Mouse (Mus musculus): ENCODE data around the gene Proca1. TPM values are rescaled to one million over a fixed set of nuclear protein-coding genes. Genes with fewer than 3 reads are reported as not detected.

Proca1 gene
- total RNA-seq, 2 experiments from 2014 or later = 0.10 TPM; not detected in 1

DNA sequence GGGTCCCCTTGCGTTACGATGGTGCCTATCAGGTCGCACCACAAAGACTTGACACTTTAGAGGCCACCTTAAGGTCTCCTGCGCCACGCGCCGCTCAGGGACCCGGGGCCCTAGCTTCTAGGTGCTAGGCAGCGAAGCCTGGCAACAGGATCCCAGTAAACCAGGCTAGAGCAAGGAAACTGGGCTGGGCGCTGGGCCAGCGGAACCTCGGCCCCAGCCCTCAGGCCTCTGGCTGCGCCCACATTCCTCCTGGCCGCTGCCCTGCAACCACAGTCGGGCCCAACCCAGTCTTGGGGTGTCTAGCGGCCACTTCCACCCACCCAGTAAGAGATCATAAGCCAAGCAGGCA is 27.5 kb upstream of the Proca1 start:
- peak; percentile 15; the same call in 1 of the 2 replicates for ATAC-seq (replicated peaks; ENCODE audit: poor library complexity)

- no peak for ATAC-seq (replicated peaks; ENCODE audit: poor library complexity)
Measured at GRCm38 (mm10) chr11:78166161-78166560, 27.0 kb upstream of the Proca1 start.

- ATAC-seq (replicated peaks; ENCODE audit: poor library complexity) = no peak
Measured at GRCm38 (mm10) chr11:78166640-78167039, 26.6 kb upstream of the Proca1 start.

GRCm38 (mm10) chr11:78167257-78167959 is 25.8 kb upstream of the Proca1 start:
- ATAC-seq (replicated peaks; ENCODE audit: poor library complexity) = no peak

GRCm38 (mm10) chr11:78168541-78169468 is 24.4 kb upstream of the Proca1 start:
- ATAC-seq (replicated peaks; ENCODE audit: poor library complexity) = peak; percentile 47

DNA sequence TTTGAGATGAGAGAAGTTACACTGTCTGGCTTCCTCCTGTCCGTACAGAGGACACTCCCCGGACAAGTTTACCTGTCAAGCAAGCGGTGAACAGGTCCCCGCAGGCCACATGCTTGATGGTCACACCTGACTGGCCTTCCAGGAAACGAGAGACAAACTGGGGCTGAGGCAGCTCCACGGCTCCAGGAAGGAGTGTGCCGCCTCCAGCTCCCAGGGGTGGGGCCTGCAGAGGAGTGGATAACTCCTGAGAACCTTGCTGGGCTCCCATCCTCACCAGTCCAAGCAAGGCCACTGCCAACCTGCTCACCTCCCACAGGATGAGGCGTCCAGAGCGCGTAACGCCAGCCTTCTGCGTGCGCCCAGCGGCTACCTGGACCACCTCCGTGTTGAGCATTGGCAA is 22.9 kb upstream of the Proca1 start:
- ATAC-seq (replicated peaks; ENCODE audit: poor library complexity) = no peak

DNA sequence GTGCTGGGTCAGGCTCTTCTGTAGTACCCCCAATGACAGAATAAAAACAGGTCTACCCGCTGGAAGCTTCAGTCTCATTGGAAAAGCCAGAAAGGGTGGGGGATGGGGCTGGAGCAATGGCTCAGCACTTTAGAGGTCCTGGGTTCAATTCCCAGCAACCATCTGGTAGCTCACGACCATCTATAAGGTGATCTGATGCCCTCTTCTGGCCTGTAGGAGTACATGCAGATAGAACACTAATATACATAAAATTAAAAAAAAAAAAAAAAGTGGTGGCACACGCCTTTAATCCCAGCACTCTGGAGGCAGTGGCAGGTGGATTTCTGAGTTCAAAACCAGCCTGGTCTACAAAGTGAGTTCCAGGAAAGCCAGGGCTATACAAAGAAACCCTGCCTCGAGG is 21.9 kb upstream of the Proca1 start:
- ATAC-seq (replicated peaks; ENCODE audit: poor library complexity) = no peak

- no peak for ATAC-seq (replicated peaks; ENCODE audit: poor library complexity)
Measured at GRCm38 (mm10) chr11:78172034-78172747, 21.0 kb upstream of the Proca1 start.

- ATAC-seq (replicated peaks; ENCODE audit: poor library complexity) = no peak
Measured at GRCm38 (mm10) chr11:78172748-78173383, 20.3 kb upstream of the Proca1 start.

DNA sequence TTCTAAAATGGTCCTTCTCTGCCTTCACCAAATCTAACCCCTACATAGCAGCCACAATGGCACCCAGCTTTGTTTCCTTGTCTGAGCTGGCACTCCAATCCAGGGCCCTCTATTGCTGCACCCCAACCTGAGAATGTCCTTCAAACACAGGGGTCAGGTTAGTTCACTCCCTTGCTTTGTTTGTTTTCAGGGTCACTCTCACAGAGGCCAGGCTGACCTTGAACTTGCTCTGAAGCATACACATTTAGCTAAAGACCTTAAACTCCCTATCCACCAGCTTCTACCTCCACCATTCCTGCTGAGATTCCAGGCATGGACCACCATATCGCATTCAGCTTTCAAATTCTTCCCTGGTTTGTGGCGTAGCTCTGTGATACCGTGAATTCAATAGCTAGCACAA is 18.7 kb upstream of the Proca1 start:
- no peak for ATAC-seq (replicated peaks; ENCODE audit: poor library complexity)

DNA sequence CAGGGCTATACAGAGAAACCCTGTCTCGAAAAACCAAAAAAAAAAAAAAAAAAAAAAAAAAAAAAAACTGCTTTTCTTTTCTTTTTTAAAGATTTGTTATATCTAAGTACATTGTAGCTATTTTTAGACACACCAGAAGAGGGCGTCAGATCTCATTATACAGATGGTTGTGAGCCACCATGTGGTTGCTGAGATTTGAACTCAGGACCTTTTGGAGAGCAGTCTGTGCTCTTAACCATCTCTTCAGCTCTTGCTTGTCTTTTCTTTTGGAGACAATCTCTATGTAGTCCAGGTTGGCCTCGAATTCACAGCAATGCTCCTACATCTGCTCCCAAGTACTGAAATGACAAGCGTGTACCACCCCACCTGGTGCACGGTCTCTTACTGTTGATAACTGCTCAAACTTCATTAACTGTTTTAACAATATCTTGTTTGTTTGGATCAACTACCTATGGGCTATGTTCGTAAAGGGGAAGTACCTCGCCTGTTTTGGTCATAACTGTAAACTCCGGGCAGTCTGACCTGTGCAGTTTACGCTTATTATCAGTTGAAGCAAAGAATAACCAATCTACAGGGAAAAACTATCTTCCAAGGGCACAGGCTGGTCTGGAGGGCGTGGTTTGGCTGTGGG is 17.3 kb upstream of the Proca1 start:
- peak; percentile 1; the same call in 1 of the 2 replicates for ATAC-seq (replicated peaks; ENCODE audit: poor library complexity)

DNA sequence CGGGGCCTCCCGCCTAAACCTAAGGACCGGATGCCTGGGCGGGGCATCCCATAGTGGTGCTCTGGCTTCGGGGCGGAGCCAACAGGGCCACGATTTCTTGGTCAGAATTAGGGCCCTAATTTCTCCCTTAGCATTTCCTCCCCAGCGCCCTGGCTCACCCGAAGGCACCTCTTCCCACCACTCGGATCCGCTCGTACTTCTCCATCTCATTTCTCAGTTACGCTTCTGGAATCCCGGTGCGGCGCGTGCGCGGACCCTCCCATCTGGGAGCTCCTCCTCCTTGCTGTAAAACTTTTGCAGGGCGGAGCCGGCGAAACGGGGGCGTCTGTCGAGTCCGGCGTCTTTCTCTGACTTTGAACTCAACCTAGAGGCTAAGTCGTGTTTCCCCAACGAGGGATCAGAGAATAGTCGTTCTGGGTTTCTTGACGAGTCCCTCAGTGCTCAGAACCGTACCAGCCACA is 16.8 kb upstream of the Proca1 start, which contains the start of the genes Nek8 and Tlcd1:
Nek8 (minus strand) TSS at position 274 of the 461 bp plus-strand sequence.
Tlcd1 (plus strand) TSS at position 310 of the 461 bp plus-strand sequence.
- peak; percentile 51 for ATAC-seq (replicated peaks; ENCODE audit: poor library complexity)

DNA sequence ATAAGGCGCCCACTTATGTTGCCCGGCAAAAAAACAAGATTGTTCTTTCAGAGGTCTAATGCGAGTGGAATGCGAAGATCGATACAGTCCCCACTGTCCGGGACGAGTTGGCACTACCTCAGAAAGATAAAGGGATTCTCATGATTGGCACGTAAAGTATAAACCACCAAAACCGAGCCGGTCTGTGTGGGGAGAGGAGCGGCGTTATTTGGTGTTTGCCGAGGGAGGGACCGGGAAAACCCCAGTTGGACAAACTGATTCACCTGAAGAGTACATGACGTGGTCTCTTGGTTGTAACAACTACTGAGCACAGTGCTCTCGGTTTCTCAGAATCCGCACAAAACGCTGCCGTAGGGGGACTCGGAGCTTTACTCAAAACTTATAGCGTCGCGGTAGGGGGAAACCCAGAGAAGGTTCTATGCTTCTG is 16.3 kb upstream of the Proca1 start:
- no peak for ATAC-seq (replicated peaks; ENCODE audit: poor library complexity)

GRCm38 (mm10) chr11:78177437-78177836 is 15.8 kb upstream of the Proca1 start:
- peak; percentile 5; the same call in 1 of the 2 replicates for ATAC-seq (replicated peaks; ENCODE audit: poor library complexity)

GRCm38 (mm10) chr11:78177903-78178858 is 15.0 kb upstream of the Proca1 start:
- peak; percentile 59 for ATAC-seq (replicated peaks; ENCODE audit: poor library complexity)

GRCm38 (mm10) chr11:78178859-78179437 is 14.2 kb upstream of the Proca1 start:
- peak; percentile 9; the same call in 1 of the 2 replicates for ATAC-seq (replicated peaks; ENCODE audit: poor library complexity)

GRCm38 (mm10) chr11:78179438-78179999 is 13.7 kb upstream of the Proca1 start:
- ATAC-seq (replicated peaks; ENCODE audit: poor library complexity) = no peak

- ATAC-seq (replicated peaks; ENCODE audit: poor library complexity) = no peak
Measured at GRCm38 (mm10) chr11:78180081-78180761, 13.0 kb upstream of the Proca1 start.
